Mouse (Mus musculus) T-helper 1 cell (primary cell): ENCODE measurements at regions not wholly inside any gene's neighbourhood (a gene's known extent, or its start where the extent isn't known, plus 50 kb on each side); places are given as distances from the start of the nearest gene placed in this dataset.
"Not testable (repeated sequence)": the region's sequence is repeated elsewhere in the genome, so short reads cannot be mapped to it uniquely, and the experiment has no call there.

Experiments
- in situ Hi-C: fragments of 300-600 bp; cut with MboI, MseI; formaldehyde crosslinking; loops from one replicate; pipeline ENCODE4 v1.15.1; 2025; ENCODE audit warnings: high pct_unique_total_duplicates

DNA sequence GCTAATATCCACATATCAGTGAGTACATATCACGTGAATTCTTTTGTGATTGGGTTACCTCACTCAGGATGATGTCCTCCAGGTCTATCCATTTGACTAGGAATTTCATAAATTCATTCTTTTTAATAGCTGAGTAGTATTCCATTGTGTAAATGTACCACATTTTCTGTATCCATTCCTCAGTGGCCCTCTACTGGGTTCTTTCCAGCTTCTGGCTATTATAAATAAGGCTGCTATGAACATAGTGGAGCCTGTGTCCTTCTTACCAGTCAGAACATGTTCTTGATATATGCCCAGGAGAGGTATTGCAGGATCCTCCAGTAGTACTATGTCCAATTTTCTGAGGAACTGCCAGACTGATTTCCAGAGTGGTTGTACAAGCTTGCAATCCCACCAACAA lies 884.0 kb upstream of the Lrrc4c start:
- in situ Hi-C loops: not testable (repeated sequence)

- in situ Hi-C loops: loop anchor here (5.0 kb wide), 1 partner anchor 49 kb away; no protein-coding TSS in a partner anchor
Observed at GRCm38 (mm10) chr2:95440957-95441356, 877.0 kb upstream of the Lrrc4c start.

GRCm38 (mm10) chr2:95443245-95443799 lies 874.6 kb upstream of the Lrrc4c start:
- in situ Hi-C loops: loop anchor here (5.0 kb wide), 1 partner anchor 51 kb away; no protein-coding TSS in a partner anchor

- in situ Hi-C loops: no loop called here
Observed at GRCm38 (mm10) chr2:95448897-95449296, 869.1 kb upstream of the Lrrc4c start.

- in situ Hi-C loops: no loop called here
Observed at GRCm38 (mm10) chr2:95479827-95480226, 838.1 kb upstream of the Lrrc4c start.

DNA sequence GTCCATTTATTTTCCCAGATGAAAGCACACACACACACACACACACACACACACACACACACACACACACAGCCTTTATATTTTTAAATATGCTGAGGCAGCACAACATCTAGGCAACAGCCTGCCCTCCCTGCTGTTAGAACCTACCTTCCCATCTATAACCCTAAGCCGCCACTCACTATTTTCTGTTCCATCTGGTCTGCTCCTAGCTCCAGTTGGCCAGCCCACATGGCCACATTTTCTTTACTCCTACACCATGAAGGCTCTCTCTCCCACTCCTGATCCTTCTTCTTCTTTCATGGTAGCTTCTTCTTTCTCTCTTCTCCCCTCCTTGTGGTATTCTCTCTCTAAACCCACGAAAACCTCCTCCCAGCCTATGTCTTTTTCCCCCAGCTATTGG lies 834.6 kb upstream of the Lrrc4c start:
- in situ Hi-C loops: no loop called here

DNA sequence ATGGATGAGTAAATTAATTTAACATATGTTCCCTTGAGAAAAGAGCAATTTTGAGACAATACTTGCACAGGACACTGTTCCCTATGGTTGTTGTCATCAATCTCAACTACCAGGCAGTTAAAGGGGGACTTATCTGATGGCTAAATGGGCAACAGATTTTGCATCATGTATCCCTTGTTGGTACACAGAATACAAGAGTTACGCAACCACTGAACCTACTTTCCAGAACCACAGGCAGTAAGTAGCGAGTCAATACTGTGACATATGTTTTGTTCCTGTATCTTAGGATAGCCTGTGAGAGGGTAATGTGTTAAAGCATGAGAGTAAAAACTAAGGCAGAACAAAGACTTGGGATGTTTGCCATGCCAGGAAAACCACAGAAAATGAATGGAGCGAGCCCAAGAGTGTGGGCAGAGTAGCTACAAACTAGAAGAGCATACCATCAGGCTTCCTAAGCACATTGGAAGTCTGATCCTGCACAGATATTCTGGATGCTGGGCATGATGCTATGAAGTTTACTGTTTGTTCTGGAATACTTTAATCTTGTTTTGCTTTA lies 830.3 kb upstream of the Lrrc4c start:
- in situ Hi-C loops: loop anchor here (5.0 kb wide), 1 partner anchor 70 kb away; no protein-coding TSS in a partner anchor

DNA sequence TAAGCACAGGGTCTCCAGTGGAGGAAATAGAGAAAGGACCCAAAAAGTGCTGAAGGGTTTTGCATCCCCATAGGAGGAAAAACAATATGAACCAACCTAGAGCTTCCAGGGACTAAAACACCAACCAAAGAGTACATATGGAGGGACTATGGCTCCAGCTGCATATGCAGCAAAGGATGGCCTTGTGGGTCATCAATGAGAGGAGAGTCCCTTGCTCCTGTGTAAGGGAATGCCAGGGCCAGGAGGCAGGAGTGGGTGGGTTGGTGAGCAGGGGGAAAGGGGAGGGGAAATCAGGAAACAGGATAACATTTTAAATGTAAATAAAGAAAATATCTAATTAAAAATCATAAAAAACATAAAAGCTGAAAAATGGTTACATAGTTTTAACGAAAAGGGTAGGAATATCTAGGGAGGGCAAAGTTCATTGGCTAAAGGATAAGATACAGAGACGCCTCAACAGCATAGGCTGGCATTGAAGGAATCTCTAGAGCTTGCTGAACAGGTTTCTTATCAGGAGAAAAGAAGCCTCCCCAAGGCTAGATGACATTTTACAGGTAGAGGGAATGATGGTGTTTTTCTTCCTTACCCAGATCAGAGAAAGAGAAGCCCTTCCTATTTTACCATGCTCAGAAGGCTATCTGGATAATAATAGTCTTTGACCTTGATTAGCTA lies 823.8 kb upstream of the Lrrc4c start:
- in situ Hi-C loops: no loop called here

DNA sequence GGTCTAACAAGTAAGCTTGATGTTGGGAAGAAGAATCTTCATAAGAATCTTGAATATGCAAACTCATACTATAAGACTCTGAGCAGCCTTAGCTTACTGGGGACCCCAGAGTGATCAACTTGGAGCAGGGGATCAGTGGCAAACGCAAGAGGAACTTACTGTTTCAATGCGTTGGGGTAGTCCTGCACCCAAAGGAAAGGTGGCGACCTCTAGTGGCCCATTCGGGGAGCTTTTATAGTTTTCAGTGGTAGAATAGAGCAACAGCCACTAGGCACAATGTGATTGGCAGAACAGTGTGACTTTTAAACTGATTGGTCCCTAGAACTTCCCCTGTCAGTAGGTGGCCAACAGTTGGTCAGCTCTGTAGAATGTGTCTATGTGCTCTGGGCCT lies 823.3 kb upstream of the Lrrc4c start:
- in situ Hi-C loops: no loop called here

GRCm38 (mm10) chr2:95511286-95511685 lies 806.7 kb upstream of the Lrrc4c start:
- in situ Hi-C loops: no loop called here

- in situ Hi-C loops: no loop called here
Observed at GRCm38 (mm10) chr2:95521624-95522023, 796.3 kb upstream of the Lrrc4c start.

DNA sequence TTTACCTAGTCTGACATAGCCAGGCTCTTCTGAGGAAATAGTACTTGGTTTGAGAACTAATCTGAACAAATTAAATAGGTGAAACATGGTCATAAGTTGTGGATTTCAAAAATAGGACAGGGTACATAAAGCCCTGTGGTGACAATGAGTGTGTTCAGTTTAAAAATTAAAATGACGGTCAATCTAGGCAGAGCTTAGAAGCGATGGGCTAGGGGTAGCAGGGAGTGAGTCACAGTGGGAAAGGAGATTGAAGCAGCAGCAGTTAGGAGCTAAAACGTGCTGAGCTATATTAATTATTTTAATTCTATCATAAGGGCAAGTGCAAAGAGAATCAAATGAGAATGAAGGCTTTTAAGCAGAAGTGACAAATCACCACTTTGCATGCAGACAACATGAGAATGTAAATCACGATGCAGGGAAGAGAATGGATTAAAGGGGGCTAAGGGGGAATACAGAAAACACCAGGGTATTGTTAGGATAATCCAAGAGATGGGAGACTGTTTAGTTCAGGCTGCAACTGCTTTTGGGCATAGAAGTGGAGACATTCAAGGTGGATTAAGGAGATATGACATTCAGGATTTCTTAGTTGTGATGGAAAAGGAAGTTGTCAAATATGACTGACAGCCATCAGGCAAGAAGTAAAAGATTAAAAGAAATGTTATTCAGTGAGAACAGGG lies 793.2 kb upstream of the Lrrc4c start:
- in situ Hi-C loops: no loop called here

DNA sequence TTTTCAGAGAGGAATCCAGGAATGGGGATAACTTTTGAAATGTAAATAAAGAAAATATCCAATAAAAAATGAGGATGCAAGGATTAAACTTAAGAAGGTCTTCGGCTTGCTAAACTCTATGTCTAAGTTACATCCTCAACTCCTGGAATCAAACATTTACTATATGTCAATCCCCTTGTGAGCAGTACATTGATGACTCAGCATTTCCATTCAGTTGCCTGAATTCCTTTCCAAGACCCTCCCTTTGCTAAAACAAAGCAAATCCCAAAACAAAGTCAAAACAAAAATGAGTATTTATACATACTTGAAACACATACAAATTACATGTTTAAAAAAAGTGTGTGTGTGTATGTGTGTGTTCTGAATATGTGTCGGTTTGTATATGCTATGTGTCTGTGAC lies 753.9 kb upstream of the Lrrc4c start:
- in situ Hi-C loops: no loop called here

DNA sequence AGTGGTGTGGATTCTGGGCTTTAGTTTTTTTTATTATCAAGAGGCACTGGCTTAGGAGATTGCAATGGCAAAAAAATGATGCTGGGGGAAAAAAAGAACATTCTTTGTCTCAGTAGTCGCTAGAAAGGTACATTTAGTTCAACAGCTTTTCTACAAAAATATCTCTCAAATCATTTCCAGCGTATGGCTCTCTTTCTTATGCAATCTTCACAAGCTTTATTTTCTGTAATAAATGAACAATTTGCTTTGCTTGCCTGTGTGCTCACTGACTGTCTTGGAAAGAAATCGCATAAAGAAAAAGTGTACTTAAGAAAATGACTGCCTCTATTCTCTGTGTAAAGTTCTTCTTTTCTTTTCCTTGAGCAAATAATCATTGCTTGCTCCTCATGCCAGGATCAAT lies 742.1 kb upstream of the Lrrc4c start:
- in situ Hi-C loops: no loop called here

DNA sequence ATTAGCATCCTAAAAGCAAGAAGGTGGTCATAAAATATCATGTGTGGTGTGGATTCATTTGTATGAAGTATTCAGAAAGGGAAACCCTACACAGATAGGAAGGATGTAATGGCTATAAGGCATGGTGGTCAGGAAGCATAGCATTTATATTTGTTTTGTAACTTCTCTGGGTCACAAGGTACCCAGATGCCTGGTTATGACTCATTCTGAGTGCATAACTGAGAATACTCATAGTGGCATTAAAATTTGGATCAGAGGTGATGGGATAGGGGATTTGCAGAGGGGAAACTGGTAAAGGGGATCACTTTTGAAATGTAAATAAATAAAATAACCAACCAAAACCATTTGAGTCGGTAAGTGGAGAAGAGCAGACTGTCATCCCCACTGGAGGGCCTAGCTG lies 738.8 kb upstream of the Lrrc4c start:
- in situ Hi-C loops: no loop called here

DNA sequence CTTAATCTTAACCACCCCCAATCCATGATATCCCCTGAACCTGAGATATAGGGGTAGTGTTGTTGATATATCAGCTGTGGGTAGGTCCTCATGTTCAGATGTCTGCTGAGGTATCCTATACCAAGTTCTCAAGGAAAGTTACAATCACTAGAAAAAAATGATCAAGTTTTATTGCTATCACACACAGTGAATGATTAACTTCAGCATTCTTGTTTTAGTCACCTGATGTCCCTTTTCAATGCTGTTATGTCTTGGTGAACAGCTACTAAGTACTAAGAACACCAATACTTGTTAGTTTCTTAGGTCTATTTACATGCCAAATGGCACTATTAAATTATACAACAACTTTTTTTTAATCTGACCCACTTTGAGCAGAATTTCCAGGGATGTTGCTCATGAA lies 732.0 kb upstream of the Lrrc4c start:
- in situ Hi-C loops: no loop called here

DNA sequence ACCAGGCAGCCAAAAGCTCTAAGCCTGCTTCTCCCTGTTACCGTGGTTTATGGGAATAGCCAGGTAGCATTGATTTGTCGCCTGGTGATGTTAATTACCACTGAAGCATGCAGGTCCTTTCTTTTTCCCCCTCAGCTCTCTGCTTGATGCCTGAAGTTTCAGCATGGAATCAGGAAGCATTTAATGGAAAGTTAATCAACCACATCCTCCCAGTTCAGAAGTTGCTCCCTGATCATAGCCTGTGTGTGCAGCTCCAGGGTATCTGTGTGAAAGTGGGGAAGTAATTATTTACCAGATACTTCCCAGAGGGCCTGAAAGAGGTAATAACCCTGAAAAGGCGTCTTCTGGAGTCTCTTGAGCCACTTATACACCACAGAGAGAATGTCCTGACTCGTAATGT lies 730.9 kb upstream of the Lrrc4c start:
- in situ Hi-C loops: no loop called here

DNA sequence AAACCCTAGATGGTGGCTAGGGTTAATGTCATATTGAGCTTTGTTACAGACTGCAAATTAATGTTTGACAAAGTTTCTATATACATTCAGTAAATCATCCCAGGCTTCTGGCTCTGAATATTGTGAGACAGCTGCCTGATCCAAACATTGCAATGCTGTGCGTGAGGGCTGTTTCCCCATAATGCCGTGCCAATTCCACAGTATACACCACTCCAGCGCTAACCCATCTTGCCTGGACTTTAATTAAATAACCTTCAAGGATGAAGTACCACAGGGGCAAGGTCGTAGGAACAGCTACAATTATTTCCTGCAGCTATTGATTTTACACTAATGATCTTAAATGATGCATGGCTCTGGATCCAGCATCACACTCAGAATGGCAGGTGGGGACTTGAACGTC lies 704.6 kb upstream of the Lrrc4c start:
- in situ Hi-C loops: no loop called here

DNA sequence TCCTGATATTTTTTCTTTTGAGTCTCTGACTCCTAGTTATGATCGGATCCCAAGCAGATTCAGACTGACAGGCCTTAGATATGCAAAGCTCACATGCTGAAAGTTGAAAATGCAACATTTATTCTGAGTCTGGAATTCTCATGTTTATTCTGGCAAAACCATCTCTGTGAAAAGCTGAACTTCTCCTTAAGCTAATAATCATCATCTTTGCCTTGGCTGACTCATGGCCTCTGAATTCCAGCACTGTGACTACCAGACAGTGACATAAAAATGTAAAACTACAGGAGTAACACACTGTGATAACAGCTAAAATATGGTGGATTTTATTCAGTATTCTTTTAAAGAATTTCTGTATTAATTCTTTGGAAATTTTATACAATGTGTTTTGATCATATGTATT lies 680.4 kb upstream of the Lrrc4c start:
- in situ Hi-C loops: no loop called here

DNA sequence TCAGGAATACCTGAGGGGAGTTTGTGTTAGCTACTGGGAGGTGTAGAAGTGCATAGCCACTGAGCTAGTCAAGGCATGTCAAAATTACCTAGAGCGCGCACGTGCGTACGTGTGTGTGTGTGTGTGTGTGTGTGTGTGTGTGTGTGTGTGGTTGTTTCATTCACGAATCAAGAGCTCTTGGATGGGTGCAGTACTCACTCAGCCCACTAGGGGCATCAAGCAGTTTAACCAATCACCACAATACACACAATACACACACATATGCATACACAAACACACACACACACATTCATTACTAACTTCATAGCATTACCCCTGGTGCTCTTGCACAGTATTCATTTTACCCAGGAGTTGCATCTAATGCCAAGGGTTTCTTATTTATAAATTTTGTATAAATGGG lies 643.6 kb upstream of the Lrrc4c start:
- in situ Hi-C loops: no loop called here

GRCm38 (mm10) chr2:95715355-95715754 lies 602.6 kb upstream of the Lrrc4c start:
- in situ Hi-C loops: no loop called here
